Mouse (Mus musculus): ENCODE results near the gene Abcg4.

Gene Abcg4

GRCm38 (mm10) chr9:44236601-44237000 is 51.8 kb downstream of the Abcg4 start:
- DNase-seq, result no peak

- peak; percentile 41 for DNase-seq
Measured at GRCm38 (mm10) chr9:44234479-44235427, 53.7 kb downstream of the Abcg4 start.

GRCm38 (mm10) chr9:44233802-44234478 is 54.5 kb downstream of the Abcg4 start, which contains the start of gene Cbl:
Gene Cbl (minus strand): TSS chr9:44234049.
- DNase-seq, result peak; percentile 97

- DNase-seq, result no peak
Measured at GRCm38 (mm10) chr9:44233021-44233801, 55.2 kb downstream of the Abcg4 start.

- DNase-seq, result no peak
Measured at GRCm38 (mm10) chr9:44231609-44232008, 56.8 kb downstream of the Abcg4 start.

- no peak for DNase-seq
Measured at GRCm38 (mm10) chr9:44225993-44226392, 62.4 kb downstream of the Abcg4 start.
